Mouse (Mus musculus): ENCODE measurements around the gene Prr14. TPM values are rescaled to one million over a fixed set of nuclear protein-coding genes. Genes with fewer than 3 reads are reported as not detected.
"Not testable (repeated sequence)": the region's sequence is repeated elsewhere in the genome, so short reads cannot be mapped to it uniquely, and the experiment has no call there.

Gene Prr14
- total RNA-seq (2021) = 10 to 100 TPM; 25.8 to 28.1 TPM

- DNase-seq; intact Hi-C loops (cut with DNase I): not testable (repeated sequence)
Measured at GRCm38 (mm10) chr7:127459311-127459710, at the start of gene Prr14. Gene Prr14, plus strand, starts transcription at chr7:127459611.

- DNase-seq = no peak
- intact Hi-C loops (cut with DNase I) = no loop called here
Measured at GRCm38 (mm10) chr7:127411418-127411817, 48.0 kb upstream of the Prr14 start.

- peak; percentile 97 to 98 for DNase-seq
Measured at GRCm38 (mm10) chr7:127421388-127422191, 37.8 kb upstream of the Prr14 start, which contains the start of gene Zfp688. Gene Zfp688, minus strand, starts transcription at chr7:127422068.

GRCm38 (mm10) chr7:127422247-127422646, 37.2 kb upstream of the Prr14 start:
- DNase-seq = peak in 1 of 2 experiments; percentile 13
- intact Hi-C loops (cut with DNase I) = loop anchor here (1.0 to 2.0 kb wide), 3 partner anchors 27 to 49 kb away; partner anchors contain the start of gene Zfp689

More at GRCm38 (mm10) chr7:127421388-127422191, 37.8 kb upstream of the Prr14 start, which contains the start of gene Zfp688:
- intact Hi-C loops (cut with DNase I) = loop anchor here (1.0 to 2.0 kb wide), 3 partner anchors 27 to 49 kb away; partner anchors contain the start of gene Zfp689

GRCm38 (mm10) chr7:127425291-127425690, 34.1 kb upstream of the Prr14 start:
- DNase-seq = no peak
- intact Hi-C loops (cut with DNase I) = no loop called here

GRCm38 (mm10) chr7:127425911-127426310, 33.5 kb upstream of the Prr14 start:
- no peak for DNase-seq
- intact Hi-C loops (cut with DNase I) = no loop called here

GRCm38 (mm10) chr7:127426354-127426753, 33.1 kb upstream of the Prr14 start:
- intact Hi-C loops (cut with DNase I) = no loop called here
- peak; percentile 17 to 29 for DNase-seq

GRCm38 (mm10) chr7:127435206-127435605, 24.2 kb upstream of the Prr14 start:
- no peak for DNase-seq
- intact Hi-C loops (cut with DNase I) = no loop called here

GRCm38 (mm10) chr7:127437724-127438123, 21.7 kb upstream of the Prr14 start:
- DNase-seq = no peak

GRCm38 (mm10) chr7:127443976-127444375, 15.4 kb upstream of the Prr14 start:
- intact Hi-C loops (cut with DNase I) = no loop called here
- no peak for DNase-seq

More at GRCm38 (mm10) chr7:127437724-127438123, 21.7 kb upstream of the Prr14 start:
- intact Hi-C loops (cut with DNase I) = no loop called here

- intact Hi-C loops (cut with DNase I) = loop anchor here (2.0 kb wide), 2 partner anchors 22 to 26 kb away; partner anchors contain the start of gene Zfp688
- DNase-seq = peak; percentile 91 to 92
Measured at GRCm38 (mm10) chr7:127448521-127449300, 10.7 kb upstream of the Prr14 start, which contains the start of gene Zfp689. Gene Zfp689, minus strand, starts transcription at chr7:127449158.

- intact Hi-C loops (cut with DNase I) = loop anchor here (2.0 kb wide), 2 partner anchors 21 to 27 kb away; partner anchors contain the start of gene Zfp688
- no peak for DNase-seq
Measured at GRCm38 (mm10) chr7:127449966-127450365, 9.4 kb upstream of the Prr14 start.

GRCm38 (mm10) chr7:127453056-127453455, 6.4 kb upstream of the Prr14 start:
- intact Hi-C loops (cut with DNase I) = no loop called here
- DNase-seq = no peak

- DNase-seq = no peak
- intact Hi-C loops (cut with DNase I) = no loop called here
Measured at GRCm38 (mm10) chr7:127454905-127455304, 4.5 kb upstream of the Prr14 start.

GRCm38 (mm10) chr7:127458371-127459122, 864 bp upstream of the Prr14 start:
- intact Hi-C loops (cut with DNase I); DNase-seq: not testable (repeated sequence)

GRCm38 (mm10) chr7:127465191-127465590, 5.8 kb downstream of the Prr14 start:
- intact Hi-C loops (cut with DNase I) = no loop called here
- DNase-seq = no peak

GRCm38 (mm10) chr7:127465670-127466069, 6.3 kb downstream of the Prr14 start:
- DNase-seq; intact Hi-C loops (cut with DNase I): not testable (repeated sequence)

GRCm38 (mm10) chr7:127466606-127467005, 7.2 kb downstream of the Prr14 start:
- DNase-seq = no peak
- intact Hi-C loops (cut with DNase I) = no loop called here

- DNase-seq = peak; percentile 38 to 39
Measured at GRCm38 (mm10) chr7:127470011-127470715, 10.8 kb downstream of the Prr14 start.

More at GRCm38 (mm10) chr7:127470011-127470715, 10.8 kb downstream of the Prr14 start:
- intact Hi-C loops (cut with DNase I) = loop anchor here (2.0 to 10.0 kb wide), 4 partner anchors 21 to 445 kb away; partner anchors contain the start of genes Gm42742, Maz, Prrt2 and Zfp688
